Mouse (Mus musculus) gastrocnemius, postnatal 14 days (tissue): ENCODE measurements around the gene Kif26a. TPM values are rescaled to one million over a fixed set of nuclear protein-coding genes. Genes with fewer than 3 reads are reported as not detected.

Source experiments
- DNase-seq: peaks from one replicate; pipeline ENCODE4 v3.0.0; 2021; ENCODE audit warnings: mixed read lengths
- intact Hi-C: fragments of 180-260 bp; cut with DNase I; formaldehyde crosslinking; loops from one replicate; pipeline ENCODE4 v1.15.1; 2025; ENCODE audit warnings: low total_unique reads
- microRNA-seq, 2 experiments: library from miRNA; unstranded; fragments of <30 nt; microRNA quantifications; one replicate each; pipeline ENCODE4 v1.2.0; 2021
- total RNA-seq, 2 experiments: library from RNA; stranded (reverse); gene quantifications; 2 replicates each; pipeline ENCODE4 v1.2.3; 2021

The Kif26a gene
- total RNA-seq, 2 experiments from 2014 or later = 8.2 to 8.6 TPM

- intact Hi-C loops = no loop called here
- DNase-seq = no peak
Observed at GRCm38 (mm10) chr12:112200045-112200444, 54.0 kb downstream of the Kif26a start.

- intact Hi-C loops = no loop called here
- DNase-seq = no peak
Observed at GRCm38 (mm10) chr12:112207163-112207562, 61.2 kb downstream of the Kif26a start.

- DNase-seq = no peak
- intact Hi-C loops = no loop called here
Observed at GRCm38 (mm10) chr12:112207734-112208133, 61.7 kb downstream of the Kif26a start.

- intact Hi-C loops = no loop called here
- DNase-seq = no peak
Observed at GRCm38 (mm10) chr12:112210622-112211021, 64.6 kb downstream of the Kif26a start.

GRCm38 (mm10) chr12:112214441-112214857 lies 68.4 kb downstream of the Kif26a start:
- intact Hi-C loops = no loop called here
- no peak for DNase-seq

- intact Hi-C loops = no loop called here
- DNase-seq = no peak
Observed at GRCm38 (mm10) chr12:112215545-112215944, 69.5 kb downstream of the Kif26a start.

GRCm38 (mm10) chr12:112217021-112217420 lies 71.0 kb downstream of the Kif26a start:
- DNase-seq = no peak
- intact Hi-C loops = no loop called here

- intact Hi-C loops = no loop called here
- DNase-seq = no peak
Observed at GRCm38 (mm10) chr12:112217681-112218080, 71.7 kb downstream of the Kif26a start.

- intact Hi-C loops = no loop called here
- no peak for DNase-seq
Observed at GRCm38 (mm10) chr12:112221290-112221689, 75.3 kb downstream of the Kif26a start.

GRCm38 (mm10) chr12:112221754-112222439 lies 75.9 kb downstream of the Kif26a start:
- DNase-seq = no peak
- intact Hi-C loops = no loop called here

GRCm38 (mm10) chr12:112223721-112224337 lies 77.8 kb downstream of the Kif26a start:
- intact Hi-C loops = no loop called here
- DNase-seq = no peak

GRCm38 (mm10) chr12:112226238-112226637 lies 80.2 kb downstream of the Kif26a start:
- DNase-seq = no peak
- intact Hi-C loops = no loop called here

- intact Hi-C loops = no loop called here
- DNase-seq = no peak
Observed at GRCm38 (mm10) chr12:112226656-112227055, 80.6 kb downstream of the Kif26a start.

GRCm38 (mm10) chr12:112229084-112229483 lies 83.1 kb downstream of the Kif26a start:
- DNase-seq = no peak
- intact Hi-C loops = no loop called here

- no peak for DNase-seq
- intact Hi-C loops = no loop called here
Observed at GRCm38 (mm10) chr12:112230196-112230595, 84.2 kb downstream of the Kif26a start.

Small RNA genes lying within 50 kb of the gene (microRNA-seq; reads per million reads assigned to microRNA genes)
- gene Mir203 (83.5 to 201 reads per million in 2 experiments), gene Mir3073a (0 reads per million in 2 experiments), gene Mir3073b (0 reads per million in 2 experiments)

Other genes with a start within 250 kb of the Kif26a start
- gene Ppp1r13b, start 238.1 kb upstream of the Kif26a start, total RNA-seq = 1 to 10 TPM; 8.5 to 9.0 TPM
- gene Atp5mpl, start 179.2 kb upstream of the Kif26a start, total RNA-seq = 100 to 1,000 TPM; 816 to 919 TPM
- gene Tdrd9, start 174.6 kb upstream of the Kif26a start, total RNA-seq = under 1 TPM; 0.31 to 0.38 TPM
- not detected for gene Rd3l, start 164.9 kb upstream of the Kif26a start, total RNA-seq
- gene Aspg, start 39.5 kb upstream of the Kif26a start, total RNA-seq = not detected